Mouse (Mus musculus) CH12.LX (cell line): Measurements from ENCODE around the gene Rerg. TPM values are rescaled to one million over a fixed set of nuclear protein-coding genes. Genes with fewer than 3 reads are reported as not detected.

ENCODE experiments used
- DNase-seq: peaks from one replicate; pipeline ENCODE4 v3.0.0-alpha.2; 2013; ENCODE audit errors: extremely low read depth
- H3K27ac ChIP-seq: 2 replicates; pipeline ENCODE4 v1.5.1; 2012; ENCODE audit warnings: low read depth, mild to moderate bottlenecking, control low read depth, moderate library complexity; ENCODE audit not compliant: insufficient read depth
- H3K27me3 ChIP-seq: replicated peaks from 2 replicates; pipeline ENCODE3; 2012; ENCODE audit warnings: inconsistent platforms
- H3K36me3 ChIP-seq, 2 experiments: replicated peaks in 1 of 2; 2 replicates each; pipeline versions ENCODE3 to v1.6.1; 2012; ENCODE audit warnings: inconsistent platforms in 1 of 2, low read length in 1 of 2, mild to moderate bottlenecking in 1 of 2, mixed read lengths in 1 of 2, moderate library complexity in 1 of 2; ENCODE audit not compliant: control insufficient read depth in 1 of 2, insufficient read depth in 1 of 2
- H3K4me1 ChIP-seq, 2 experiments: 2 replicates each; pipeline ENCODE4 v1.6.1; 2012; ENCODE audit warnings: inconsistent platforms in 1 of 2, moderate library complexity in 1 of 2; ENCODE audit not compliant: insufficient read depth in 2 of 2, control insufficient read depth in 1 of 2
- H3K4me2 ChIP-seq: 2 replicates; pipeline ENCODE4 v1.6.1; 2012; ENCODE audit warnings: low read depth, mild to moderate bottlenecking, control low read depth; ENCODE audit not compliant: poor library complexity, insufficient read depth, severe bottlenecking
- H3K4me3 ChIP-seq, 3 experiments: fragments of 150-350 bp in 1 of 3; sonication (generic) in 1 of 3; replicated peaks in 1 of 3; 2 replicates each; pipeline versions ENCODE3 to v1.5.1; 2011 to 2012; ENCODE audit warnings: low read depth in 2 of 3, low read length in 2 of 3, mild to moderate bottlenecking in 2 of 3, moderate library complexity in 2 of 3, control low read depth in 1 of 3, improper control_type of control experiment in 1 of 3, inconsistent platforms in 1 of 3, mixed read lengths in 1 of 3; ENCODE audit not compliant: poor library complexity in 1 of 3
- H3K79me2 ChIP-seq: replicated peaks from 2 replicates; pipeline ENCODE4 v1.6.1; 2012; ENCODE audit warnings: mild to moderate bottlenecking, moderate library complexity; ENCODE audit not compliant: control insufficient read depth, poor library complexity, insufficient read depth, severe bottlenecking; ENCODE audit errors: extremely low read depth
- H3K9ac ChIP-seq: 2 replicates; pipeline ENCODE4 v1.6.1; 2012; ENCODE audit warnings: low read depth, mild to moderate bottlenecking, control low read depth, moderate library complexity; ENCODE audit not compliant: insufficient read depth
- H3K9me3 ChIP-seq: replicated peaks from 2 replicates; pipeline ENCODE3; 2012; ENCODE audit warnings: low read length, inconsistent platforms, mixed read lengths
- BHLHE40 ChIP-seq: IDR thresholded peaks from 2 replicates; pipeline ENCODE4 v1.6.1; 2011; ENCODE audit warnings: mild to moderate bottlenecking, low read depth, low read length, improper control_type of control experiment
- CTCF ChIP-seq, 2 experiments: IDR thresholded peaks in 1 of 2; conservative IDR thresholded peaks in 1 of 2; 2 replicates each; pipeline ENCODE4 v1.5.1; 2011 to 2012; ENCODE audit warnings: low read depth in 2 of 2, low read length in 2 of 2, improper control_type of control experiment in 1 of 2, inconsistent platforms in 1 of 2, mild to moderate bottlenecking in 1 of 2, moderate library complexity in 1 of 2
- E2F4 ChIP-seq: IDR thresholded peaks from 2 replicates; pipeline ENCODE4 v1.6.1; 2011; ENCODE audit warnings: low read depth, low read length, improper control_type of control experiment; ENCODE audit not compliant: insufficient replicate concordance
- ELF1 ChIP-seq: IDR thresholded peaks from 2 replicates; pipeline ENCODE4 v1.6.1; 2014; ENCODE audit warnings: low read depth, mild to moderate bottlenecking, inconsistent platforms, low read length, improper control_type of control experiment
- EP300 ChIP-seq: IDR thresholded peaks from 2 replicates; pipeline ENCODE4 v1.6.1; 2011; ENCODE audit warnings: low read length, improper control_type of control experiment
- GABPA ChIP-seq: IDR thresholded peaks from 2 replicates; pipeline ENCODE4 v1.6.1; 2012; ENCODE audit warnings: low read depth, low read length, improper control_type of control experiment, inconsistent platforms; ENCODE audit not compliant: insufficient replicate concordance
- JUND ChIP-seq: conservative IDR thresholded peaks from 2 replicates; pipeline ENCODE4 v1.6.1; 2011; ENCODE audit warnings: low read depth, low read length, improper control_type of control experiment
- MAFK ChIP-seq: IDR thresholded peaks from 2 replicates; pipeline ENCODE4 v1.6.1; 2011; ENCODE audit warnings: low read length, improper control_type of control experiment; ENCODE audit not compliant: insufficient replicate concordance
- MAX ChIP-seq: IDR thresholded peaks from 2 replicates; pipeline ENCODE4 v1.6.1; 2011; ENCODE audit warnings: low read length, improper control_type of control experiment
- MAZ ChIP-seq: IDR thresholded peaks from 2 replicates; pipeline ENCODE4 v1.6.1; 2012; ENCODE audit warnings: low read depth, mild to moderate bottlenecking, inconsistent platforms, low read length, improper control_type of control experiment, moderate library complexity
- MXI1 ChIP-seq: IDR thresholded peaks from 2 replicates; pipeline ENCODE4 v1.6.1; 2011; ENCODE audit warnings: mild to moderate bottlenecking, low read depth, low read length, improper control_type of control experiment
- NRF1 ChIP-seq: IDR thresholded peaks from 2 replicates; pipeline ENCODE4 v1.6.1; 2014; ENCODE audit warnings: low read depth, mild to moderate bottlenecking, inconsistent platforms, low read length, improper control_type of control experiment, moderate library complexity
- POLR2A ChIP-seq: IDR thresholded peaks from 2 replicates; pipeline ENCODE4 v1.6.1; 2011; ENCODE audit warnings: low read depth, mild to moderate bottlenecking, improper control_type of control experiment, low read length
- POLR2AphosphoS2 ChIP-seq: IDR thresholded peaks from 2 replicates; pipeline ENCODE4 v1.6.1; 2011; ENCODE audit warnings: low read depth, low read length, improper control_type of control experiment
- RAD21 ChIP-seq: IDR thresholded peaks from 2 replicates; pipeline ENCODE4 v1.6.1; 2011; ENCODE audit warnings: low read depth, mild to moderate bottlenecking, low read length, improper control_type of control experiment, moderate library complexity
- RCOR1 ChIP-seq: conservative IDR thresholded peaks from 2 replicates; pipeline ENCODE4 v1.6.1; 2012; ENCODE audit warnings: low read depth, mild to moderate bottlenecking, inconsistent platforms, low read length, improper control_type of control experiment
- SMC3 ChIP-seq: IDR thresholded peaks from 2 replicates; pipeline ENCODE4 v1.6.1; 2011; ENCODE audit warnings: low read depth, low read length, improper control_type of control experiment
- TBP ChIP-seq: conservative IDR thresholded peaks from 2 replicates; pipeline ENCODE4 v1.6.1; 2011; ENCODE audit warnings: low read depth, low read length, improper control_type of control experiment
- USF1 ChIP-seq: IDR thresholded peaks from 2 replicates; pipeline ENCODE4 v1.6.1; 2014; ENCODE audit warnings: low read depth, mild to moderate bottlenecking, inconsistent platforms, low read length, improper control_type of control experiment
- USF2 ChIP-seq: conservative IDR thresholded peaks from 2 replicates; pipeline ENCODE4 v1.6.1; 2011; ENCODE audit warnings: low read depth, low read length, improper control_type of control experiment
- dilution Hi-C: fragments of 300-500 bp; cut with MboI; formaldehyde crosslinking; loops from 2 replicates; pipeline ENCODE4 v1.14.3; 2020; ENCODE audit warnings: low sequenced_read_pairs; ENCODE audit not compliant: extremely low pct_unique_long_range_greater_than_20kb, extremely low pct_ligation_motif_present
- in situ Hi-C: fragments of 300-500 bp; cut with MboI; formaldehyde crosslinking; loops from 3 replicates; pipeline ENCODE4 v1.14.3; 2019; ENCODE audit warnings: low sequenced_read_pairs, low pct_ligation_motif_present, low pct_unique_long_range_greater_than_20kb, mixed read lengths
- polyA plus RNA-seq: library from polyadenylated mRNA; unstranded; fragments of >175 nt; gene quantifications from 2 replicates; pipeline ENCODE4 v1.2.1, GENCODE M21; 2012; ENCODE audit warnings: low read depth; ENCODE audit not compliant: insufficient read length
- total RNA-seq, 2 experiments: library from RNA; depleted of rRNA; stranded (reverse); fragments of 300-350 nt in 1 of 2; fragments of >200 nt in 1 of 2; gene quantifications; 2 replicates each; pipeline ENCODE4 v1.2.3; 2012 to 2014

Gene Rerg
- total and polyA plus RNA-seq, 3 experiments = not detected

DNA sequence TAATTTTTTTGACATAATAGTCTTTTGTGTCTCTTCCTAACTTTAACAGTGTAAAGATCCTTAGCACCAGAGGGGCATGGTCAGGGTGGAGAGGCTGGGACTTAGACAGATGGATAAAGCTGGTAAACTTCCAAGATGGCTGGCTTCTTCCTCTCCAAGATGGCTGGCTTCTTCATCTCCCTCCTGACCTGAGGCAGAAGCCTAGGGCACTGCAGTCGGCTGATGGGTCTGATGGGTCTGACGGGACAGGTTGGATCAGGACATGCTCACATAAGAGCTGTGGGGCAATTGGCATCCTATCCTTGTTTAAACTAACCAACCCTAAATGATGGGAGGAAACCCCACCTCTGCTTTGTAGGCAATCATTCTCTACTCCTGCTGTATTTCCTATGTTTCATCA is 112.0 kb downstream of the Rerg start:
- no peaks in the 10 kb centered on the region for H3K9me3 ChIP-seq
- no peak overlapping the region for H3K4me3 ChIP-seq
- H3K4me1 ChIP-seq = peaks cover 5 to 11% of the 10 kb centered on the region in 2 experiments
- H3K36me3 ChIP-seq = no peaks in the 10 kb centered on the region
- no peak for TF ChIP-seq EP300
- no peak for TF ChIP-seq MXI1
- no peak for TF ChIP-seq MAFK
- TF ChIP-seq POLR2AphosphoS2 = no peak
- no peak for TF ChIP-seq RAD21
- no peak for TF ChIP-seq E2F4
- no peak for TF ChIP-seq MAX
- no peak for TF ChIP-seq USF2
- no peak for TF ChIP-seq JUND
- TF ChIP-seq ELF1 = no peak
- no peak for TF ChIP-seq CTCF (conservative IDR thresholded peaks at IDR 0.05 in 1 of 2, IDR thresholded peaks at IDR 0.05 in 1 of 2; ENCODE audit: low read depth in 2 of 2, low read length in 2 of 2)
- TF ChIP-seq MAZ = no peak
- TF ChIP-seq SMC3 = no peak
- no peak for TF ChIP-seq GABPA
- no peak for TF ChIP-seq NRF1
- no peak for TF ChIP-seq BHLHE40
- TF ChIP-seq POLR2A = no peak
- TF ChIP-seq TBP = no peak
- TF ChIP-seq RCOR1 = no peak
- H3K27ac ChIP-seq = no peak overlapping the region
- no peaks in the 10 kb centered on the region for H3K79me2 ChIP-seq
- H3K9ac ChIP-seq = no peak overlapping the region
- no peak overlapping the region for H3K4me2 ChIP-seq
- H3K27me3 ChIP-seq = peaks cover 10% of the 10 kb centered on the region
- dilution Hi-C loops (no loop called here), in situ Hi-C loops (no loop called here)
- no peak for DNase-seq

DNA sequence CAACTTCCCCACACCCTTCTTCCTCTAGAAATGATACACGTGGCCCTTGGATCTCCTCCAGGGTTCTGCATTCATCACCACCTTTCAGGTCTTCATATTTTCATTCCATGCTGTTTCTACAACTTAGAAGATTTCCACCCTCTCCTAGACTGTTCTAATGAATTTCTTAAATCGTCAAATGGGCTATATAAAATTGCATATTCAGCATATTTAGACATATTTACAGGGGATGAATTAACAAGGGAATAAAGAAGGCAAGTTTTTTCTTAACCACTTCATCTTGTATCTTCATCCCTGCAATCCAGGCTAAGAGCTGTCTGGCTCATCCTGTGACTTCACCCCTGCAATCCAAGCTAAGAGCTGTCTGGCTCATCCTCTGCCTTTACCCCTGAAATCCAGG is 116.2 kb downstream of the Rerg start:
- H3K4me1 ChIP-seq = no peaks in the 10 kb centered on the region
- no peak overlapping the region for H3K4me2 ChIP-seq
- no peak overlapping the region for H3K4me3 ChIP-seq
- peaks cover 10% of the 10 kb centered on the region for H3K27me3 ChIP-seq
- DNase-seq = no peak
- TF ChIP-seq USF1 (no peak), EP300 (no peak), MXI1 (no peak), MAFK (peak; percentile 89), SMC3 (no peak)
- H3K27ac ChIP-seq = no peak overlapping the region
- no peak overlapping the region for H3K9ac ChIP-seq
- in situ Hi-C loops (no loop called here), dilution Hi-C loops (no loop called here)
- no peaks in the 10 kb centered on the region for H3K79me2 ChIP-seq
- no peaks in the 10 kb centered on the region for H3K36me3 ChIP-seq
- H3K9me3 ChIP-seq = peaks cover 5% of the 10 kb centered on the region
